Mouse (Mus musculus): Measurements from ENCODE around the gene Ssh1. TPM values are rescaled to one million over a fixed set of nuclear protein-coding genes. Genes with fewer than 3 reads are reported as not detected.

The Ssh1 gene
- polyA plus RNA-seq, 1 experiment from 2014 or later: 10.3 TPM

DNA sequence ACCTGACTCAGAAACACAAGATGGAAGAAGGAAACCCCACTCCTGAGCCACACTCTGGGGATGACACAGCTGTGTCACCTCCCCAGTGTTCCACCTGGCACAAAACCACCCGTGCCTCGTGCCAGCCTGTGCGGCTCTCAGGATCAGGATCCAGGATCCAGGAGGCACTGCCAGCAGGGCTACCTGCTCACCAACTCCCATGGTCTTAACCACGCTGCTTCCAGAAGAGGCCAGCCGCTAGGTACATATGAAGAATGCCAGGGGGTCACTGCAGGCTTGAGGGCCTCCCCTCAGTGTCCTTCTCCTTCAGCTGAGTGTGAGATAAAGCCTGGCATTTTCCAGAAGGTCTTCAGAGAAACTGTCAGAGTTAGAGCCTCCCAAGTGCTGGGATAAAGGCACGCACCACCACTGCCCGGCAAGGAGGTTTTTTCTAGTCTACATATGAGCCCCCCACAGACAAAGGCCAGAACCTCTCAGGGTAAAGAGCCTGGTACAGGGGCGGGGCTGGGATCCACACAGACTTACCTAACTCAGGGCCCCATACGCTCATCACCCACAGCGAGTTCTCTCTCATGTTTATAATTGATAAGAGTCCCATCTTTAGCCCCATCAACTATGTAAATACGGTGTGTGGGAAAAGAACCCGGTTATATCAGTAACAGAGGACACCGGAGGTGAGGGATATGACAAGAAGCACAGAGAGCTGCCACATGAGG lies 9.5 kb downstream of the Ssh1 start:
- no peak overlapping the region for H3K27ac ChIP-seq
- H3K4me3 ChIP-seq (ENCODE audit: inconsistent target): no peak overlapping the region
- peaks cover 60% of the 10 kb centered on the region; the same call in 1 of the 2 replicates for H3K79me2 ChIP-seq (ENCODE audit: inconsistent target)
- WGBS (ENCODE audit: missing documents): 92% methylated on average over 13 of the region's 13 CpGs
- peaks cover 10% of the 10 kb centered on the region; the same call in 1 of the 2 replicates for H3K36me3 ChIP-seq (ENCODE audit: inconsistent target)

DNA sequence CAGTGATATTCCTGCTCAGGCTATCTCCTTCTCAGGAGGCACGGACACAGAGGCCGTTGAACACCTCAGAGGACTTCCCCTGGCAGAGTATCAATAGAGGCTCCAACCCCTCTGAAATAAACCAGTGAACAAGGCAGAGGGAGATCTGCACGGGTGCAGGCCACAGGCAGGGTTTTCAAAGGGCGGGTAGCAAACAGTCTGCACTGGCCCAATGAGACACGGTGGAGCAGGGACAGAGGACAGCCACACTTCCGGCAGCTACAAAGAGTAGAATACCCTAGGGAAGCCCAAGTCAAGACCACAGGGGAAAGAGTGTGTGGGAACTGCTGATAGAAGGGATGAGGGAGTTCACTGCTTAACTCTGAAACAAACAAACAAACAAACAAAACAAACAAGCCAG lies 10.2 kb downstream of the Ssh1 start:
- peaks cover 9% of the 10 kb centered on the region; the same call in 1 of the 2 replicates for H3K36me3 ChIP-seq (ENCODE audit: inconsistent target)
- WGBS (ENCODE audit: missing documents): 91% methylated on average over 6 of the region's 6 CpGs
- H3K79me2 ChIP-seq (ENCODE audit: inconsistent target): peaks cover 61% of the 10 kb centered on the region; the same call in 1 of the 2 replicates
- H3K27ac ChIP-seq: no peak overlapping the region
- no peak overlapping the region for H3K4me3 ChIP-seq (ENCODE audit: inconsistent target)

DNA sequence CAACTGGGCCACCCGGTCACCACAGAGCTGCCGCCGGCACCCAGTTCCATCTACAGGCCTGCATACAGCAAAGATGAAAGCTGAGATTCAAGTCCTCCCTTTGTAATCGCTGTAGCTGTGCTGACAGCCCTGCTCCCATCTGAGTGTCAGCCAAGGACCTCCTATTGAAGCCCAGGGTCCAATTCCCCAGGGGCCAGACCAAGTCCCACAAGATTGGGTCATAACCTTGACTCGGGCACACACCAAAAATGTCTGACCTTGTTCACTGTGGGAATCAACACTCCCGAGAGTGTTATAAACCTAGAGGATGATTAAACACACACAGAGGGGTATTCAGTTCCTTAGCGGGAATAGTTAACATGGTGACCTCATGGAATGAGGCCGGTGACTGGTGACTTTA lies 11.9 kb downstream of the Ssh1 start:
- Histone ChIP-seq H3K27ac (no peak overlapping the region), H3K36me3 (ENCODE audit: inconsistent target) (peaks cover 22% of the 10 kb centered on the region; the same call in 1 of the 2 replicates), H3K4me3 (ENCODE audit: inconsistent target) (no peak overlapping the region), H3K79me2 (ENCODE audit: inconsistent target) (peaks cover 78% of the 10 kb centered on the region; the same call in 1 of the 2 replicates)
- WGBS (ENCODE audit: missing documents): 94% methylated on average over 8 of the region's 8 CpGs

DNA sequence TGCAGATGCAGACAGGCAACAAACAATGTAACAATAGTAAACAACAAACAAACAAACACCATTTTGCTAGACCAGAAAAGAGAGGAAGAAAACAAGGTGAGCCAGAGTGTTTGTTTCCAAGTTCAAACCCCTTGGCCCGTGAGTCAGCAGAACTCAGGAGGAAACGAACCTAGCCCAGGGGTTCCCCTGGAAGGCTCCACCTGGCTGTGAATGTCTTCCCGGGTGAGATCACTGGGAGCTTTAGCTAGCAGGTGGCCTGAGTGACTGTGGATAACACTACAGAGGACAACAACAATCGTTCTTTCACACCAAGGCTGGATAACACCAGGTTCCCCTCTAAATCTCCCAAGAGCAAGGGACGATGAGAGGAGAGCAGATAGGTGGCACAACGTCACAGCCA lies 12.5 kb downstream of the Ssh1 start:
- H3K79me2 ChIP-seq (ENCODE audit: inconsistent target): peaks cover 84% of the 10 kb centered on the region; the same call in 1 of the 2 replicates
- WGBS (ENCODE audit: missing documents): 53% methylated on average over 6 of the region's 6 CpGs
- H3K27ac ChIP-seq: no peak overlapping the region
- H3K36me3 ChIP-seq (ENCODE audit: inconsistent target): peaks cover 22% of the 10 kb centered on the region; the same call in 1 of the 2 replicates
- H3K4me3 ChIP-seq (ENCODE audit: inconsistent target): no peak overlapping the region

DNA sequence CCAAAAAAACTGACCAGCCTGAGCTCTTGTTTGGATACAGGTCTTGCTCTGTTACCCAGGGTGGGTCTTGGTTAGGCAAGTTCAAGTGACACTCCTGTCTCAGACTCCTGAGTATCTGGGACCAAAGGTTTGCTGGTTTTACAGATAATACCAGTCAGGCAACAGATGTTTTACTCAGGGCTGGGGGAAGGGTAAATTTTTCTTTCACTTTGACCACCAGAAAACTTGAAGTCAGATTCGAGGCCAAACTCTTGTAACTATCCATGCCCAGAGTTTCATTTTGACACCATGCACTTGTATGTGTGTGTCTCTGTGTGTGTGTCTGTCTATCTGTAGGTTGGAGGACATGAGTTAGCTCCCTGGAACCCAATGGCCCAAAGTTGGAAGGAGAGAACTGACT lies 13.2 kb downstream of the Ssh1 start:
- H3K79me2 ChIP-seq (ENCODE audit: inconsistent target): peaks cover 90% of the 10 kb centered on the region; the same call in 1 of the 2 replicates
- H3K36me3 ChIP-seq (ENCODE audit: inconsistent target): peaks cover 22% of the 10 kb centered on the region; the same call in 1 of the 2 replicates
- no peak overlapping the region for H3K27ac ChIP-seq
- WGBS (ENCODE audit: missing documents): 20% methylated on average over 1 of the region's 1 CpGs
- H3K4me3 ChIP-seq (ENCODE audit: inconsistent target): no peak overlapping the region

DNA sequence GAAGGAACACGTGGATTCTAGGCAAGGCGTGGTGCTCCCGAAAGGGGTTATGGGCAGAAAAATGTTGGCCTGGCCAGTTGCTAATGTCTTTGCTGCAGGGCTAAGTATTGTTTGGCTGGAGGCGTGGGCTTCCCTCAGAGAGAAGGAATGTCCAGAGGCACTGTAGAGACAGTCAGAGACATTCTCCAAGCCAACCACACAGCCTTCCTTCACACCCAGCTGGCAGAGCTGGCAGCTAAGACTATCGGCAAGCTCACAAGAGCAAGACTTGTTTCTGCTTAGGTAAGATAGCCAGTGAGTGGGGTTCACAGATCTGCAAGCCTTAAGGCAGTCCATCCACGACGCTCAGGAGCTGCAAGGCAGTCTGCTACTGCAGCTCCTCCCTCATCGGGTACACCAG lies 16.4 kb downstream of the Ssh1 start:
- WGBS (ENCODE audit: missing documents): 95% methylated on average over 8 of the region's 8 CpGs
- peaks cover 13% of the 10 kb centered on the region; the same call in 1 of the 2 replicates for H3K36me3 ChIP-seq (ENCODE audit: inconsistent target)
- no peak overlapping the region for H3K4me3 ChIP-seq (ENCODE audit: inconsistent target)
- no peak overlapping the region for H3K27ac ChIP-seq
- peaks cover 98% of the 10 kb centered on the region; the same call in 1 of the 2 replicates for H3K79me2 ChIP-seq (ENCODE audit: inconsistent target)

DNA sequence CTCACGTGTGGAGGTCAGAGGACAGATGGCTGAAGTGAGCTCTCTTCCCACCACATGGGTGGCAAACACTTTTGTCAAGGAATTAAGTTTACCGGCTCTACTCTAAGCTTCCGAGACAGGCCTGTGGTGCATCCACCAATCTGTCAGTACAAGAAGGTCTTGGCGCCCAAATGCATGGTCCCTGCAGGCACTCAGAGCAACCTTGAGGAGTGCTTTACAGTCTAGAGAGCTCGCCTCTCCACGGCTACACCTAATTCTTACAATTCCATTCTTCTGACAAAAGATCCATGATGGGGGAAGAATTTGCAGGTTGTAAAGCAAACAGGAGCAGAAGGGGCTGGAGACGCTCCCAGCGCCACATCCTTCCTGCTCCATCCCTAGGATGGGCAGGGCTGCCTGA lies 17.1 kb downstream of the Ssh1 start:
- 93% methylated on average over 8 of the region's 8 CpGs for WGBS (ENCODE audit: missing documents)
- Histone ChIP-seq H3K79me2 (ENCODE audit: inconsistent target) (peaks cover 98% of the 10 kb centered on the region; the same call in 1 of the 2 replicates), H3K4me3 (ENCODE audit: inconsistent target) (no peak overlapping the region), H3K27ac (no peak overlapping the region), H3K36me3 (ENCODE audit: inconsistent target) (peaks cover 13% of the 10 kb centered on the region; the same call in 1 of the 2 replicates)

DNA sequence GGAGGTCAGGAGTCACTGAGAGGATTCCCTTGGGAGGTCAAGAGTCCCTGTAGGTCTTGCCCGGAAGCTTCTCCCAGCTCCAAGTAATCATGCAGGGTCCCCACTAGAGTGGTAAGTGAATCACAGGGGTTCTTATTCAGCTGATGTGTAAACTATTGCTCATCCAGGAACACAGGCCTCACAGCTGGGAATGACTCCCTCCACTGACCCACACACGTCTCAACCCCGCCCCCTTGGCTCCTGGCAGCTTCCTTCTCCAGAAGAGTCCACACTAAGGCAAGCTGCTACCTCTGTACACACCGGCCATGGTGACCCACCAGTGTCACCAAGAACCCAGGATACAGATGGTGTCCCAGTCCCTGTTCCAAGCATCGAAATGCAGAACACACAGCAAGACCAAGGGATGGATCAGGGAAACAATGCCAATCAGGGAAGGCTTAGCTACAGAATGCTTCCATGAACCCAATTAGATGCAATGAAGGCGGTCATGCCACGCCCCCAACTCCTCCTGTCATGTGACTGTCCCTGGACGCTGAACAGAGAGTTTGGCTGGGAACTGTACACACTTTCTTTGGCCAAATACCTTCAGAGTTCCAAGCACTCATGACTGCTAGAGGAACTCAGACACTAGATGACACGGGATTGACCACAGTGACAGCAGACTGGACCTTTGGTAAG lies 18.0 kb downstream of the Ssh1 start:
- 84% methylated on average over 9 of the region's 9 CpGs for WGBS (ENCODE audit: missing documents)
- Histone ChIP-seq H3K4me3 (ENCODE audit: inconsistent target) (no peak overlapping the region), H3K36me3 (ENCODE audit: inconsistent target) (peaks cover 13% of the 10 kb centered on the region; the same call in 1 of the 2 replicates), H3K79me2 (ENCODE audit: inconsistent target) (peaks cover 95% of the 10 kb centered on the region; the same call in 1 of the 2 replicates), H3K27ac (no peak overlapping the region)

DNA sequence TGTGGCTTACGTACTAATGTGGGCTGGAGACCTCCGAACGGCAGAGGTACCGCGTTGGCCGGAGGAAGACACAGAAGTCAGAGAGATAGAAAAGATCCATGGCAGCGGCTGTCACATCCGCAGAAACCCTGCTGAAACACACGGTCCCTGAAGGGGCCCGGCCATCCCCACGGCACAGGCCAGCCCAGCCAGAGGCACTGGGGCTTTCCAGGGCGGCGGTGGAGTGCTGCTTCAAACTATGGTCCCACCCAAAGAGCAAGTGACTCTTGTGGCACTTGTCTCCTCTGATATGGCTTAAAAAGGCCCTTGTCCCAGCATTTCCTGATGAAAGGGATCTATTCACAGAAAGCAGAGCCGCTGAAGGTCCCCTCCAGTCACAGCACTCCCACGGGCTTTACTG lies 19.1 kb downstream of the Ssh1 start:
- H3K27ac ChIP-seq: no peak overlapping the region
- peaks cover 23% of the 10 kb centered on the region; the same call in 1 of the 2 replicates for H3K36me3 ChIP-seq (ENCODE audit: inconsistent target)
- no peak overlapping the region for H3K4me3 ChIP-seq (ENCODE audit: inconsistent target)
- H3K79me2 ChIP-seq (ENCODE audit: inconsistent target): peaks cover 84% of the 10 kb centered on the region; the same call in 1 of the 2 replicates
- WGBS (ENCODE audit: missing documents): 95% methylated on average over 15 of the region's 15 CpGs

DNA sequence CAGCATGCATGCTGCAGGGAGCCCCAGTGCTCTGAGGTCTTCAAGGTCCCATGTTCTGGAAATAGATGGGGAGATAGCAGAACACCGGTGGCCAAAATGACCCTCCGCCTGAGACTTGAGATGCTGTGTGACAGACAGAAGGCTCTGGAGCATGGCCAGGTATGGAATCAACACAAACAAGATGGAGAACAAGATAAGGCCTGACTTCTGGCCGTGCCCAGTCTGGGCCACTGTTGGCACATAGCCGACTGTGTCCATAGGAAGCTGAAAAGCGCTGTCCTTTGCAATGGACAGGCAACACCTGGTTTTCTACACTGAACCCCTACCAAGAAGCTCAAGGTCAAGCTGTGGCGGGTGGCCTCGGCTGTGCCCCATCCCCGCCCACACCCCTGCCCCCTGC lies 19.9 kb downstream of the Ssh1 start:
- H3K36me3 ChIP-seq (ENCODE audit: inconsistent target): peaks cover 30% of the 10 kb centered on the region
- H3K4me3 ChIP-seq (ENCODE audit: inconsistent target): no peak overlapping the region
- peaks cover 76% of the 10 kb centered on the region; the same call in 1 of the 2 replicates for H3K79me2 ChIP-seq (ENCODE audit: inconsistent target)
- WGBS (ENCODE audit: missing documents): 90% methylated on average over 8 of the region's 8 CpGs
- no peak overlapping the region for H3K27ac ChIP-seq

DNA sequence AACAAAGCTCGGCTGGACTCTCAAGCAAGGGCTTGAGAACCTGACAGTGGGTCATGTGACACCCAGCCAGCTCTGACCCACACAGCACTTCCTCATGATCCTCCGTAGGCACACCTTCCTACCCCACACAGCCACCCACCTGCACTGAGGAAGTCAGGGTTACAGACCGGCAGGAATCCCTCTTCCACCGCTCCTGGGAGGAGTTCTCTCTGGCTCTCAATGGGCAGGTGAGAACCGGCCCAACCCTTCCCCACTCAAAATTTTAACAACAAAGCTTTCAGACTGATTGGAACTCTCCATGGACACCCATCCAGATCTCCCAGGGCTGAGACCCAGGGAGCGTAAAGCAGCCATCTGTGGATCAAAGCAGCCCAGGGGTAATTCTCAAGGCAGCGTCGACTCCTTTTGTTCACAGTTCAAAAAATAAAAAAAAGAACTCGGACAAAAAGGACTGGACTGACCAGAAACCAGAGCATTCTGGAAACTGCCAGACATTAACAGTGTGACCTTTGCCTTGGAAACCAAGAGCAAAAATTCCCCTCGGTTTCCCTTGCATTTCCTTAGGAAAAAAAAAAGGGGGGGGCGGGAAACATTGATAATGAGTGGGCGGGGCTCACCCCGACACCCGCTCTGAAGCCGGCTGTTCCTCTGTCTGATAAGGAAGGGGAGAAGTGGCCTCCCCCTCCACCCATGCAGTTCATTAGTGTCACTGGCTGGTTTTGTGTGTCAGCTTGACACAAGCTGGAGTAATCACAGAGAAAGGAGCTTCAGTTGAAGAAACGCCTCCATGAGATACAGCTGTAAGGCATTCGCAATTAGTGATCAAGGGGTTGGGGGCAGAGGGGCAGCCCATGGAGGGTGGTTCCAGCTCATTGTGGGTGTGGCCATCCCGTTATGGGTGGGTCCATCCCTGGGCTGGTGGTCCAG lies 20.8 kb downstream of the Ssh1 start:
- Histone ChIP-seq H3K36me3 (ENCODE audit: inconsistent target) (peaks cover 33% of the 10 kb centered on the region), H3K79me2 (ENCODE audit: inconsistent target) (peaks cover 67% of the 10 kb centered on the region; the same call in 1 of the 2 replicates), H3K27ac (no peak overlapping the region), H3K4me3 (ENCODE audit: inconsistent target) (no peak overlapping the region)
- WGBS (ENCODE audit: missing documents): 89% methylated on average over 18 of the region's 18 CpGs

DNA sequence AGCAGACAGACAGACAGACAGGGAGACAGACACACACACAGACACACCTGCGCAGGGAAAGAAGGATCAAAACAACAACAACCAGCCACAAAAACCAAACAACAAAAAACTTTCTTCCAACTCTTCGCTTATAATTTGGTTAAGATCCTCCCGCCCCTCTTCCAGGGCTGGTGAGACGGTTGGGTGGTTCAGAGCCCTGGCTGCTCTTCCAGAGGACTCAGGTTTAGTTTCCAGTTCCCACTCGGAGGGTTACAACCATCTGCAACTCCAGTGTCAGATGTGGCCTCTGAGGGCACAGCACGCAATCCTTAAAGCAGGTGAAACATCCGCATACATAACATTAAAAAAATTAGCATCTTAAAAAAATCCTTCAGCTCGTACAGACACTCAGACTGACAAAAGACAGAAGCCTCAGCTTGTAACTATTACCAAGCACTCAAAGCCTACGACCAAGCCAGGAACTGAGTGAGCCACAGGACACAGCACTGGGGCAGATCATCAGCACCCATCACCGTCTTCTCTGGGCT lies 22.2 kb downstream of the Ssh1 start:
- H3K27ac ChIP-seq: no peak overlapping the region

DNA sequence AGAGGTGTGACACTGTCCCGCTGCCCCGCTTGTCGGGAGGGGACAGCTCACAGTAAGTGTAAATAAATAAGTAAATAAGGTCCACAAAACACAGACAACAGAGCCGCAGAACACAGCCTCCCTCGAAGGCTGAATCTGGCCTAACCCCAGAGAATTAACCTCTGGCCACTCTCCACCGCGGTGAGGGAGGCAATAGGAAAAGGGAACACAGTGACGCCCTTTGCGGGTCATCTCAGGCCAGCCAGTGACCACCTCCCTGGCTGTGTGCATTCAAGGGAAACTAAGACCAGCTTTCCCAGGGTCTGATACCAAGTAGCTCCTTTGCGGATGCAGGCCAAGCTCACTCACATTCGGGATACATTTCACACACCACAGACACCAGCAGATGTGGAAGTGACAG lies 25.3 kb downstream of the Ssh1 start:
- H3K36me3 ChIP-seq (ENCODE audit: inconsistent target): peaks cover 51% of the 10 kb centered on the region
- no peak overlapping the region for H3K27ac ChIP-seq
- peaks cover 24% of the 10 kb centered on the region; the same call in 1 of the 2 replicates for H3K79me2 ChIP-seq (ENCODE audit: inconsistent target)
- H3K4me3 ChIP-seq (ENCODE audit: inconsistent target): no peak overlapping the region
- WGBS (ENCODE audit: missing documents): 94% methylated on average over 10 of the region's 11 CpGs

More for the DNA sequence above, 22.2 kb downstream of the Ssh1 start:
- Histone ChIP-seq H3K36me3 (ENCODE audit: inconsistent target) (peaks cover 37% of the 10 kb centered on the region), H3K79me2 (ENCODE audit: inconsistent target) (peaks cover 53% of the 10 kb centered on the region; the same call in 1 of the 2 replicates), H3K4me3 (ENCODE audit: inconsistent target) (no peak overlapping the region)
- 91% methylated on average over 10 of the region's 10 CpGs for WGBS (ENCODE audit: missing documents)

Measured in macrophage (primary cell).